Mouse (Mus musculus) forebrain, postnatal 0 days (tissue): ENCODE data around the gene Proser2. TPM values are rescaled to one million over a fixed set of nuclear protein-coding genes. Genes with fewer than 3 reads are reported as not detected.

Experiments
- ATAC-seq: fragments of 200-750 bp; cut with Nextera tagmentation; 2 replicates; pipeline ENCODE4 v1.8.0; 2017; ENCODE audit warnings: mild to moderate bottlenecking, moderate library complexity
- DNase-seq: peaks from one replicate; pipeline ENCODE4 v3.0.0-alpha.2; 2015
- H3K27ac ChIP-seq: fragments of 300-500 bp; sonication (generic); 2 replicates; pipeline ENCODE4 v1.5.1; 2014; ENCODE audit warnings: low read depth, mild to moderate bottlenecking, antibody characterized with exemption, low read length, moderate library complexity, mixed read lengths
- H3K27me3 ChIP-seq: fragments of 300-500 bp; sonication (generic); 2 replicates; pipeline ENCODE4 v1.6.1; 2014; ENCODE audit warnings: mild to moderate bottlenecking, low read length, mixed read lengths; ENCODE audit not compliant: insufficient read depth
- H3K36me3 ChIP-seq: fragments of 300-500 bp; sonication (generic); 2 replicates; pipeline ENCODE4 v1.6.1; 2014; ENCODE audit warnings: mild to moderate bottlenecking, moderate library complexity; ENCODE audit not compliant: insufficient read depth
- H3K4me1 ChIP-seq: fragments of 300-500 bp; sonication (generic); 2 replicates; pipeline ENCODE4 v1.6.1; 2014; ENCODE audit warnings: antibody characterized with exemption; ENCODE audit not compliant: insufficient read depth
- H3K4me2 ChIP-seq: fragments of 300-500 bp; sonication (generic); 2 replicates; pipeline ENCODE4 v1.6.1; 2014; ENCODE audit warnings: low read depth, mild to moderate bottlenecking, moderate library complexity
- H3K4me3 ChIP-seq: fragments of 300-500 bp; sonication (generic); 2 replicates; pipeline ENCODE4 v1.5.1; 2014; ENCODE audit warnings: low read depth, low read length, mixed read lengths
- H3K9ac ChIP-seq: fragments of 300-500 bp; sonication (generic); 2 replicates; pipeline ENCODE4 v1.6.1; 2014; ENCODE audit warnings: mild to moderate bottlenecking
- H3K9me3 ChIP-seq: fragments of 300-500 bp; sonication (generic); 2 replicates; pipeline ENCODE4 v1.6.1; 2016; ENCODE audit warnings: low read length
- CTCF ChIP-seq: sonication (generic); IDR thresholded peaks from 2 replicates; pipeline ENCODE4 v1.5.1; 2016; ENCODE audit warnings: antibody characterized with exemption, control low read depth, low read depth
- WGBS: fragments of 180-500 bp; shearing (Covaris S2); extraction: QIAGEN DNeasy Blood & Tissue Kit; methylation state at CpG from one replicate; pipeline ENCODE4 v1.1.7; 2014; 5-methylcytosine and 5-hydroxymethylcytosine counted together
- polyA plus RNA-seq: library from polyadenylated mRNA; unstranded; fragments of >200 nt; fragmentation: Nextera tagmentation; extraction: Ambion mirVana; gene quantifications from 2 replicates; pipeline ENCODE4 v1.2.1, GENCODE M21; 2015
- total RNA-seq: library from RNA; depleted of rRNA; stranded (reverse); fragments of >200 nt; gene quantifications from 2 replicates; pipeline ENCODE4 v1.2.3, GENCODE M21; 2014; rRNA removed

Gene Proser2
- 2.8 and 3.2 TPM in 2 replicates for total RNA-seq
- 4.6 and 5.1 TPM in 2 replicates for polyA plus RNA-seq

GRCm38 (mm10) chr2:6129555-6130355 is at the start of gene Proser2:
TSS of gene Proser2 (minus strand) at chr2:6130211.
- under 1% methylated on average over 79 of the region's 83 CpGs for WGBS
- peaks cover 4% of the 10 kb centered on the region; the same call in 1 of the 2 replicates for H3K4me1 ChIP-seq
- H3K36me3 ChIP-seq, result no peaks in the 10 kb centered on the region
- ATAC-seq (peak; percentile 78), DNase-seq (peak; percentile 67)
- H3K27ac ChIP-seq, result no peak within 1 kb of the TSS
- peak within 1 kb of the TSS; percentile 58 for H3K9ac ChIP-seq
- TF ChIP-seq CTCF, result no peak
- H3K9me3 ChIP-seq, result no peaks in the 10 kb centered on the region
- H3K4me3 ChIP-seq, result peak within 1 kb of the TSS; percentile 62
- H3K4me2 ChIP-seq, result peak within 1 kb of the TSS; percentile 99
- peaks cover 14% of the 10 kb centered on the region for H3K27me3 ChIP-seq

DNA sequence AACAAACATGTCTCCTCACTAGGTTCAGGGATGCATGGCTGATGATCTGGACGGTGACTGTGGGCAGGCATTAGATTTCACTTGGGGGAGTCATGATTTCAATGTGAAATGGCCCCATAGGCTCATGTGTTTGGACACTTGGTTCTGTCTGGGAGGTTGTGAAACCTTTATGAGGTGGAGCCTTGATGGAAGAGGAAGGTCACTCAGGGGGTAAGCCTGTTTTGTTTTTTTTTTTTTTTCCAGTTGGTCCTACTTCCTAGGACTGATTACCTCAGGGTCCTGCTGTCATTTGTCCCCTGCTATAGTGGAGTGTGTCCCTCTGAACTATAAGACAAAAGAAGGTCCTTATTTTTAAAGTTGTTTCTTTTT is 49.7 kb upstream of the Proser2 start:
- H3K4me3 ChIP-seq, result no peak overlapping the region
- ATAC-seq (no peak), DNase-seq (no peak)
- H3K36me3 ChIP-seq, result no peaks in the 10 kb centered on the region
- no peak overlapping the region for H3K4me2 ChIP-seq
- 96% methylated on average over 1 of the region's 1 CpGs for WGBS
- H3K27ac ChIP-seq, result no peak overlapping the region
- no peak for TF ChIP-seq CTCF
- H3K9me3 ChIP-seq, result no peaks in the 10 kb centered on the region
- H3K27me3 ChIP-seq, result no peaks in the 10 kb centered on the region
- no peak overlapping the region for H3K9ac ChIP-seq
- H3K4me1 ChIP-seq, result no peaks in the 10 kb centered on the region

GRCm38 (mm10) chr2:6178901-6179748 is 49.1 kb upstream of the Proser2 start:
- WGBS, result 80% methylated on average over 16 of the region's 16 CpGs
- no peak for TF ChIP-seq CTCF

DNA sequence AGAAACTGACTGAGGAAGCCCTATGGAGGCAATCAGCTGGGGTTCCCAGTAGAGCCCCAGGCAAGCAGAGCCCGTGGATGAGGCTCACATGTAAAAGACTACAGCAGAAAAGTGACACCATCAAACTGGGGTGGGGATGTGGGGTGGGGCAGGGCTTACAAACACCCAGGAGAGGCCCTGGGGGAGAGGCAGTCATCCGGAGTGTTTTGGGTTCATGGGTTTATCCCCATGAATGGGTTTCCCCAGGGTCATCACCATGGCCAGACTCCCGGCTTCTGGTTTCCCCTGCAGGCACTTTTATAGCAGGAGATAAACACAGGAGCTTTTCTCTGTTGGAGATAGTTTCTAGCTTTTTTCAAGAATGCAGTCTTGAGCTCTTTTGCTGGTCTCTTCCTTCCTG is 43.0 kb upstream of the Proser2 start:
- no peak overlapping the region for H3K4me3 ChIP-seq
- no peak overlapping the region for H3K4me2 ChIP-seq
- no peaks in the 10 kb centered on the region for H3K36me3 ChIP-seq
- ATAC-seq, result no peak
- 59% methylated on average over 3 of the region's 3 CpGs for whole genome bisulfite sequencing
- H3K9me3 ChIP-seq, result no peaks in the 10 kb centered on the region
- H3K27ac ChIP-seq, result no peak overlapping the region
- DNase-seq, result no peak
- no peaks in the 10 kb centered on the region for H3K4me1 ChIP-seq
- H3K27me3 ChIP-seq, result no peaks in the 10 kb centered on the region
- no peak for TF ChIP-seq CTCF
- no peak overlapping the region for H3K9ac ChIP-seq

More at GRCm38 (mm10) chr2:6178901-6179748, 49.1 kb upstream of the Proser2 start:
- no peaks in the 10 kb centered on the region for H3K4me1 ChIP-seq
- DNase-seq (no peak), ATAC-seq (no peak)
- H3K27ac ChIP-seq, result no peak overlapping the region
- no peak overlapping the region for H3K4me3 ChIP-seq
- H3K4me2 ChIP-seq, result no peak overlapping the region
- no peaks in the 10 kb centered on the region for H3K9me3 ChIP-seq
- no peaks in the 10 kb centered on the region for H3K27me3 ChIP-seq
- H3K36me3 ChIP-seq, result no peaks in the 10 kb centered on the region
- H3K9ac ChIP-seq, result no peak overlapping the region

DNA sequence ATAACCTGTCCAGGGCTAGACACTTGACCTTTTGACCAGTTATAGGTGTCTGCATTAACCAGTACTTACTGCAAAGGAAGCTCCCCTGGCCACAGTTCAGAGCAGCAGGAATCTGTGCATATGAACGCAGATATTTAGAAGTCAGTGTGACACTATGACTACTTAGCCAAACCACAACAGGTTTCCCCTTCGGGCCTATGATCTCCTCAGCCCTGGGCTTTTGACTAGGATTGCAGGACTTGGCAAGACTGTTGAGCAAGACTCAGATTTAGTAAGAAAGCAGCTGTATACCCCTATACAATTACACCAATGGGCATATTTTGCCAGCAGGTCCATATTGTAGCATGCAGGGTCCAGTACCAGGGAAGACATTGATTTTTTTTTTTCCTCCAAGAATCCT is 38.5 kb upstream of the Proser2 start:
- H3K27ac ChIP-seq, result no peak overlapping the region
- ATAC-seq (no peak), DNase-seq (no peak)
- no peaks in the 10 kb centered on the region for H3K36me3 ChIP-seq
- 85% methylated on average over 2 of the region's 2 CpGs for WGBS
- H3K4me1 ChIP-seq, result no peaks in the 10 kb centered on the region
- H3K4me2 ChIP-seq, result no peak overlapping the region
- no peak for TF ChIP-seq CTCF
- H3K27me3 ChIP-seq, result no peaks in the 10 kb centered on the region
- H3K9me3 ChIP-seq, result no peaks in the 10 kb centered on the region
- H3K9ac ChIP-seq, result no peak overlapping the region
- H3K4me3 ChIP-seq, result no peak overlapping the region

GRCm38 (mm10) chr2:6167843-6168558 is 38.0 kb upstream of the Proser2 start:
- Histone ChIP-seq H3K27me3 (no peaks in the 10 kb centered on the region), H3K9me3 (no peaks in the 10 kb centered on the region), H3K4me2 (no peak overlapping the region), H3K36me3 (no peaks in the 10 kb centered on the region), H3K9ac (no peak overlapping the region), H3K4me1 (no peaks in the 10 kb centered on the region), H3K4me3 (no peak overlapping the region), H3K27ac (no peak overlapping the region)
- ATAC-seq, result no peak; the same call in 1 of the 2 replicates
- peak; percentile 88 for TF ChIP-seq CTCF
- 35% methylated on average over 5 of the region's 5 CpGs for WGBS
- DNase-seq, result peak; percentile 87
